Mouse (Mus musculus) bone marrow, adult 2 months (tissue): ENCODE measurements around the gene Magel2. TPM values are rescaled to one million over a fixed set of nuclear protein-coding genes. Genes with fewer than 3 reads are reported as not detected.

Source experiments
- H3K27ac ChIP-seq: fragments of 200-500 bp; 2 replicates; pipeline ENCODE4 v1.5.1; 2012; ENCODE audit warnings: low read depth, mild to moderate bottlenecking, control low read depth, inconsistent platforms, low read length; ENCODE audit not compliant: control insufficient read depth, poor library complexity, insufficient read depth
- H3K4me1 ChIP-seq: fragments of 200-500 bp; 2 replicates; pipeline ENCODE4 v1.6.1; 2011; ENCODE audit warnings: low read length; ENCODE audit not compliant: control insufficient read depth, insufficient read depth
- H3K4me3 ChIP-seq: fragments of 200-500 bp; replicated peaks from 2 replicates; pipeline ENCODE3; 2011; ENCODE audit warnings: mild to moderate bottlenecking, low read depth, low read length, control low read depth; ENCODE audit not compliant: control insufficient read depth
- CTCF ChIP-seq: fragments of 200-500 bp; IDR thresholded peaks from 2 replicates; pipeline ENCODE4 v1.5.1; 2011; ENCODE audit warnings: low read length, control low read depth; ENCODE audit not compliant: control insufficient read depth, insufficient read depth
- POLR2A ChIP-seq: fragments of 200-500 bp; IDR thresholded peaks from 2 replicates; pipeline ENCODE4 v1.6.1; 2011; ENCODE audit warnings: low read depth, mild to moderate bottlenecking, control low read depth, low read length, borderline replicate concordance; ENCODE audit not compliant: control insufficient read depth
- WGBS: fragments of 180-500 bp; shearing (Covaris S2); methylation state at CpG from one replicate; pipeline ENCODE4 v1.1.7; 2018; 5-methylcytosine and 5-hydroxymethylcytosine counted together
- polyA plus RNA-seq: library from polyadenylated mRNA; stranded (reverse); fragments of >200 nt; gene quantifications from 2 replicates; pipeline ENCODE4 v1.2.4, GENCODE M21; 2011; ENCODE audit warnings: low replicate concordance; ENCODE audit not compliant: missing spikeins, insufficient read depth, insufficient read length

The Magel2 gene
- polyA plus RNA-seq, 1 experiment: 0.32 TPM

- WGBS: 25% methylated on average over 4 of the region's 4 CpGs
- no peak for TF ChIP-seq POLR2A
- no peak for TF ChIP-seq CTCF
- no peaks in the 10 kb centered on the region for H3K4me1 ChIP-seq
- H3K4me3 ChIP-seq: no peak overlapping the region
- no peak overlapping the region for H3K27ac ChIP-seq
These were observed 1.2 kb upstream of the Magel2 start for GRCm38 (mm10) chr7:62375658-62376057.

- 37% methylated on average over 14 of the region's 14 CpGs for whole genome bisulfite sequencing
- no peak for TF ChIP-seq POLR2A
- TF ChIP-seq CTCF: no peak
- Histone ChIP-seq H3K27ac (no peak overlapping the region), H3K4me3 (no peak overlapping the region), H3K4me1 (no peaks in the 10 kb centered on the region)
These were observed 503 bp downstream of the Magel2 start for GRCm38 (mm10) chr7:62377313-62377712.

GRCm38 (mm10) chr7:62378529-62378928 is 1.7 kb downstream of the Magel2 start:
- Histone ChIP-seq H3K4me3 (no peak overlapping the region), H3K4me1 (no peaks in the 10 kb centered on the region), H3K27ac (no peak overlapping the region)
- WGBS: 85% methylated on average over 9 of the region's 9 CpGs
- TF ChIP-seq CTCF: no peak
- TF ChIP-seq POLR2A: no peak

- 6% methylated on average over 2 of the region's 2 CpGs for WGBS
- TF ChIP-seq POLR2A (no peak), CTCF (0 out of 2 replicates have a peak, but pooled peaks have one; percentile 12)
- no peaks in the 10 kb centered on the region for H3K4me1 ChIP-seq
- no peak overlapping the region for H3K27ac ChIP-seq
- H3K4me3 ChIP-seq: no peak overlapping the region
These were observed 5.6 kb downstream of the Magel2 start for GRCm38 (mm10) chr7:62382391-62382790.

- 41% methylated on average over 4 of the region's 4 CpGs for WGBS
- no peak overlapping the region for H3K4me3 ChIP-seq
- no peak for TF ChIP-seq CTCF
- TF ChIP-seq POLR2A: no peak
- H3K27ac ChIP-seq: no peak overlapping the region
- H3K4me1 ChIP-seq: no peaks in the 10 kb centered on the region
These were observed 11.5 kb downstream of the Magel2 start for GRCm38 (mm10) chr7:62388291-62388690.

GRCm38 (mm10) chr7:62392202-62392601 is 15.4 kb downstream of the Magel2 start:
- Histone ChIP-seq H3K4me3 (no peak overlapping the region), H3K4me1 (no peaks in the 10 kb centered on the region), H3K27ac (no peak overlapping the region)
- TF ChIP-seq POLR2A (no peak), CTCF (no peak)
- 45% methylated on average over 1 of the region's 1 CpGs for WGBS

GRCm38 (mm10) chr7:62406573-62407050 is 29.8 kb downstream of the Magel2 start:
- TF ChIP-seq CTCF: no peak
- TF ChIP-seq POLR2A: no peak
- 55% methylated on average over 19 of the region's 19 CpGs for WGBS
- no peaks in the 10 kb centered on the region for H3K4me1 ChIP-seq
- no peak overlapping the region for H3K27ac ChIP-seq
- no peak overlapping the region for H3K4me3 ChIP-seq

- TF ChIP-seq POLR2A (no peak), CTCF (no peak)
- Histone ChIP-seq H3K4me1 (no peaks in the 10 kb centered on the region), H3K27ac (no peak overlapping the region), H3K4me3 (no peak overlapping the region)
- 53% methylated on average over 3 of the region's 3 CpGs for WGBS
These were observed 31.0 kb downstream of the Magel2 start for GRCm38 (mm10) chr7:62407803-62408202.

GRCm38 (mm10) chr7:62415222-62415621 is 38.4 kb downstream of the Magel2 start:
- no peak for TF ChIP-seq POLR2A
- no peak for TF ChIP-seq CTCF
- Histone ChIP-seq H3K4me3 (no peak overlapping the region), H3K27ac (no peak overlapping the region), H3K4me1 (no peaks in the 10 kb centered on the region)
- 72% methylated on average over 1 of the region's 1 CpGs for WGBS
